Mouse (Mus musculus) right cerebral cortex, adult 2 months (tissue): ENCODE measurements around the gene Mapk9.
"Not testable (repeated sequence)": the region's sequence is repeated elsewhere in the genome, so short reads cannot be mapped to it uniquely, and the experiment has no call there.

Experiments used
- DNase-seq, 2 experiments: peaks; one replicate each; pipeline ENCODE4 v3.0.0; 2021 to 2022; ENCODE audit warnings: low spot score in 2 of 2

Gene Mapk9

GRCm38 (mm10) chr11:49846401-49847070 lies at the start of gene Mapk9:
Gene Mapk9 (plus strand): TSS chr11:49846751.
- peak; percentile 97 to 99 for DNase-seq

GRCm38 (mm10) chr11:49798931-49799330 lies 47.6 kb upstream of the Mapk9 start:
- DNase-seq: no peak

- no peak for DNase-seq
Observed at GRCm38 (mm10) chr11:49801516-49801915, 45.0 kb upstream of the Mapk9 start.

- DNase-seq: no peak
Observed at GRCm38 (mm10) chr11:49803801-49804200, 42.8 kb upstream of the Mapk9 start.

GRCm38 (mm10) chr11:49806218-49806617 lies 40.3 kb upstream of the Mapk9 start:
- DNase-seq: no peak

GRCm38 (mm10) chr11:49808946-49809345 lies 37.6 kb upstream of the Mapk9 start:
- DNase-seq: no peak

- DNase-seq: not testable (repeated sequence)
Observed at GRCm38 (mm10) chr11:49810696-49811095, 35.9 kb upstream of the Mapk9 start.

GRCm38 (mm10) chr11:49811099-49811541 lies 35.4 kb upstream of the Mapk9 start:
- DNase-seq: peak in 1 of 2 experiments; percentile 23

GRCm38 (mm10) chr11:49811879-49812278 lies 34.7 kb upstream of the Mapk9 start:
- DNase-seq: no peak

GRCm38 (mm10) chr11:49818869-49819566 lies 27.5 kb upstream of the Mapk9 start:
- peak; percentile 80 to 81 for DNase-seq

GRCm38 (mm10) chr11:49819676-49820075 lies 26.9 kb upstream of the Mapk9 start:
- peak; percentile 12 to 26 for DNase-seq

- DNase-seq: no peak
Observed at GRCm38 (mm10) chr11:49820928-49821327, 25.6 kb upstream of the Mapk9 start.

- DNase-seq: no peak
Observed at GRCm38 (mm10) chr11:49821546-49821945, 25.0 kb upstream of the Mapk9 start.

GRCm38 (mm10) chr11:49822337-49822736 lies 24.2 kb upstream of the Mapk9 start:
- DNase-seq: no peak

- DNase-seq: peak; percentile 37 to 56
Observed at GRCm38 (mm10) chr11:49824896-49825295, 21.7 kb upstream of the Mapk9 start.

GRCm38 (mm10) chr11:49827243-49827642 lies 19.3 kb upstream of the Mapk9 start:
- DNase-seq: no peak

- DNase-seq: no peak
Observed at GRCm38 (mm10) chr11:49829176-49829745, 17.3 kb upstream of the Mapk9 start.

- no peak for DNase-seq
Observed at GRCm38 (mm10) chr11:49831980-49832379, 14.6 kb upstream of the Mapk9 start.

GRCm38 (mm10) chr11:49832962-49833361 lies 13.6 kb upstream of the Mapk9 start:
- DNase-seq: no peak

GRCm38 (mm10) chr11:49834248-49834647 lies 12.3 kb upstream of the Mapk9 start:
- no peak for DNase-seq

GRCm38 (mm10) chr11:49835257-49835956 lies 11.1 kb upstream of the Mapk9 start:
- no peak for DNase-seq

- DNase-seq: no peak
Observed at GRCm38 (mm10) chr11:49837717-49838407, 8.7 kb upstream of the Mapk9 start.
